Mouse (Mus musculus): Measurements from ENCODE around the gene Sqstm1.

DNA sequence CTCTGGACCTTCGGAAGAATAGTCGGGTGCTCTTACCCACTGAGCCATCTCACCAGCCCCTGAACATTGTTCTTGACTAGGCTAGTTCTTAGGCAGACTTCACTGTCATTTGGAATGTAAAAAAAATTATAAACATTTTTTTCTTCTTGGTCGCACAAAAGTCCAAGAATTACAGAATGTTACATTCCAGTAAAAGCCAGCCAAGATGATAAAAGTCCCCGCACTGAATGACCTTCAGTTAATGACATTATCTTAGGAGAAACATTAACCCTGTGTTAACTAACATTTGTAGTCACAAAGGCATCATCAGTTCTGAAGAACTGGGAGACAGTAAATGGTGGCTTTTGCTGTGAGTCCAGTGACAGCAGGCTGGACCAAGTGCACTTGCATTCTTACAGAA lies 20.3 kb downstream of the Sqstm1 start:
- TF ChIP-seq CTCF (IDR thresholded peaks at IDR 0.05; ENCODE audit: low read depth, low read length) (no peak), POLR2A (IDR thresholded peaks at IDR 0.05; ENCODE audit: extremely low read depth, insufficient read depth, low read length) (no peak)

Measured in liver, adult 2 months (tissue).